Mouse (Mus musculus): ENCODE results near the gene Dnm3.

DNA sequence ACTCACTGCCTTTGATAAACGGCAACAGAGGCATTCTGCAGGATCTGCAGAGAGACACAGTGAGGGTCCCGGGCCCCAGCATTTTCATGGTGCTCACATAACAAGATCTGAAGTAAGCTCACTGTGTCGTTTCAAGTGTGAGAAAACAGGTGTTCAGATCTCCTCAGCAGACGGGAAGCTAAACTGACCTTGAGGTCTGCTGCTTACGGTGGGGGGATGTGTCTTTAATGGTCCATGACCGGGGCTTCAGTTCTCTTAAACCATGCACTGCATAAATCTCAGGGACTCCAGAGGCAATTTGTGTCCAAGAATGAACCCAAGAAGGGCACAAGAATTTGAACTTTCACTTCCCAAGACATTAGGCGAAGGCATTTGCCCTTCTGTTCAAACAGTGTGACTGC is 195.9 kb downstream of the Dnm3 start:
- no peak for TF ChIP-seq CTCF (IDR thresholded peaks at IDR 0.05; ENCODE audit: extremely low read depth, insufficient read length, insufficient replicate concordance, low read depth, low read length)
- no peak for TF ChIP-seq POLR2A (IDR thresholded peaks at IDR 0.05; ENCODE audit: low read depth, low read length)

Measured in small intestine, adult 2 months (tissue).